Mouse (Mus musculus): ENCODE measurements around the gene Adprhl1. TPM values are rescaled to one million over a fixed set of nuclear protein-coding genes. Genes with fewer than 3 reads are reported as not detected.

Adprhl1 gene
- polyA plus RNA-seq, 1 experiment from 2014 or later = 4.4 TPM

DNA sequence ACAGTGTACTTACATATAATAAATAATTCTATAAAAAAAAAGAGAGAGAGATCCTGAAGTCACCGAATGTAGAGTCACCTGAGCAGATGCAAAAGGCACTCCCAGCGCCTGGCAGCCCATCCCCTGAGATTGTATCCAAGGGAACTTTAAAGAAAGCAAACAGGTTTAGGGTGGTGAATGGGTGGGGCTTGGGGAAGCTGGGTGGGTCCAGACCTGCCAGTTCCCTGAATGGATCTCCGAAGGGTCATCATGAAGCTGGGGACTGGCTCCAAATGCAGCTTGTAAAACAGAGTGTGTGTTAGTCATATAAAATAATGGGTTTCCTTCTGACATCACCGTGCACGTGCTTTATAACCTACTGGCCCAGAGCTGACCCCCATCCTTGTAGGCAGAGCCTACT is 47.7 kb downstream of the Adprhl1 start:
- H3K27me3 ChIP-seq = peaks cover 16% of the 10 kb centered on the region

DNA sequence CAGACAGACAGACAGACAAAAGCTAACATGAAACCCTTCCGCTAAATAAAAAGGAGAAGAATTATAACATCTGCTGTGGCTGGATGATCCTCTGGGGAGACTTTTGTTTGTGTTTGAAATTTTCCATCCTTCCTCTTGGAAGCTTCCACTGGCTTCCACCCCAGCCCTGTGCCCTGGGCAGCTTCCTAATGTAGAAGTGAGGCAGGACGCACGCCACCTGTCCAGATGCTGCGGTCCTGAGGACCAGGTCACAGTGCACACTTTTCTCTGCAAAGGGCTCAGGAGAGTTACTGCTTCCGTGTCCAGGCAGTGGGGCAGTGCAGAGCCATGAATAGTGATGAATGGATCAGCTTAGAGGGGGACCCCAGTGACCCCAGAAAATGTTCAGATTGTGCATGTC is 48.7 kb downstream of the Adprhl1 start:
- H3K4me1 ChIP-seq = peaks cover 11% of the 10 kb centered on the region
- H3K36me3 ChIP-seq = no peaks in the 10 kb centered on the region
- WGBS = 71% methylated on average over 5 of the region's 5 CpGs
- no peaks in the 10 kb centered on the region for H3K9me3 ChIP-seq (replicated peaks)
- ATAC-seq (ENCODE audit: insufficient number of reproducible peaks, low FRiP score, low TSS enrichment, low read depth) = no peak
- H3K27ac ChIP-seq (replicated peaks) = no peak overlapping the region
- no peak overlapping the region for H3K9ac ChIP-seq
- H3K4me3 ChIP-seq (replicated peaks) = no peak overlapping the region
- no peak overlapping the region for H3K4me2 ChIP-seq (replicated peaks)
- H3K27me3 ChIP-seq = peaks cover 24% of the 10 kb centered on the region

More for the DNA sequence above, 47.7 kb downstream of the Adprhl1 start:
- no peak for ATAC-seq (ENCODE audit: insufficient number of reproducible peaks, low FRiP score, low TSS enrichment, low read depth)
- Histone ChIP-seq H3K36me3 (no peaks in the 10 kb centered on the region), H3K9me3 (replicated peaks) (no peaks in the 10 kb centered on the region), H3K4me2 (replicated peaks) (no peak overlapping the region), H3K9ac (no peak overlapping the region), H3K4me1 (peaks cover 5% of the 10 kb centered on the region), H3K4me3 (replicated peaks) (no peak overlapping the region), H3K27ac (replicated peaks) (no peak overlapping the region)
- 44% methylated on average over 5 of the region's 5 CpGs for WGBS

DNA sequence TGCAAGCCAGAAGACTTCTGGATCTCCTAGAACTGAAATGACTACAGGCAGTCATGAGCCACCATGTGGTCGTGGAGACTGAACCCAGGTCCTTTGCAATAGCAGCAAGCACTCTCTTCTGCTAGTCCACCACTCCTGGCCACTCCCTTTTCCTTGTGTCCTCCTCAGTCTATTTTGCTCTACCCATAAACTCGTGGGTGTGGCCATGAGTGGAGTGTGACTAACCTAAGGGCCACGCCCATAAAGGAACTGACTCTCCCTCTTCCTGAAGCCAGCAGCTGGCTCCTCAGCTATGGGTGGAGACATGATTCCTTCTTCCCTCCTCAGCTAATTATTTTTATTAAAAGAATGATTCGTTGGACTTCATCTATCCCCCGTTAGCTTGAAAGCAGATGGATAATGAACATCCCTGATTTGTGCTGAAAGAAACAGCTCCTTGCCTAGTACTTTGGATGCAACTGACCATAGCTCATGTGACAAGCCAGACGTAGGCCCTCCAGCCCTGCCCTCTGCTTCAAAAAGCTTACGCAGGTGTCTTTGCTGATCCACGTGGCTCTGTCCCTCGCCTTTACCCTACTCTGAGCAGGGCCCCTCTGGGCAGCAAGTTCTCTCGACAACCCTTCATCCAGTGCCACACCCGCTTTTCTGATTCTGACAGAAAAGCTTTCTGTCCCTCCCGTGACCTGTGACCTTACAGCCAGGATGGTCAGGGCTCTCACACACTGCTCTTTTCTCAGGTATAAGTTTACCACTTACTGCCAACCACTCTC is 49.4 kb downstream of the Adprhl1 start:
- Histone ChIP-seq H3K4me1 (peaks cover 17% of the 10 kb centered on the region), H3K4me3 (replicated peaks) (no peak overlapping the region), H3K9ac (no peak overlapping the region), H3K36me3 (no peaks in the 10 kb centered on the region), H3K9me3 (replicated peaks) (no peaks in the 10 kb centered on the region), H3K27ac (replicated peaks) (no peak overlapping the region), H3K27me3 (peaks cover 24% of the 10 kb centered on the region), H3K4me2 (replicated peaks) (no peak overlapping the region)
- ATAC-seq (ENCODE audit: insufficient number of reproducible peaks, low FRiP score, low TSS enrichment, low read depth) = no peak
- 56% methylated on average over 12 of the region's 12 CpGs for WGBS

DNA sequence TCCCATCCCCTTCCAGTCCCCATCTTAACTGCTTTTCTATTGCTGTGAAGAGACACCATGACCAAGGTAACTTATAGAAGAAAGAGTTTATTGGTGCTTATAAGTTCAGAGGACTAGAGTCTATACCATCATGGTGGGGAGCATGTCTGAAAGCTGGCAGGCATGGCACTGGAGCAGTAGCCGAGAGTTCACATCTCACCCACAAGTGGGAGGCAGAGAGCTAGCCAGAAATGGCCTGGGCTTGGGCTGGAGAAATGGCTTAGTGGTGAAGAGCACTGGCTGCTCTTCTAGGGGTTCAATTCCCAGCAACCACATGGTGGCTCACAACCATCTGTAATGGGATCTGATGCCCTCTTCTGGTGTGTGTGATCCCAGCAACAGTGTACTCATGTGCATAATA is 50.5 kb downstream of the Adprhl1 start:
- Histone ChIP-seq H3K4me2 (replicated peaks) (no peak overlapping the region), H3K4me3 (replicated peaks) (no peak overlapping the region), H3K36me3 (no peaks in the 10 kb centered on the region), H3K27ac (replicated peaks) (no peak overlapping the region), H3K4me1 (peaks cover 16% of the 10 kb centered on the region), H3K9me3 (replicated peaks) (no peaks in the 10 kb centered on the region), H3K27me3 (peaks cover 24% of the 10 kb centered on the region), H3K9ac (no peak overlapping the region)
- WGBS = 74% methylated on average over 1 of the region's 1 CpGs
- no peak for ATAC-seq (ENCODE audit: insufficient number of reproducible peaks, low FRiP score, low TSS enrichment, low read depth)

DNA sequence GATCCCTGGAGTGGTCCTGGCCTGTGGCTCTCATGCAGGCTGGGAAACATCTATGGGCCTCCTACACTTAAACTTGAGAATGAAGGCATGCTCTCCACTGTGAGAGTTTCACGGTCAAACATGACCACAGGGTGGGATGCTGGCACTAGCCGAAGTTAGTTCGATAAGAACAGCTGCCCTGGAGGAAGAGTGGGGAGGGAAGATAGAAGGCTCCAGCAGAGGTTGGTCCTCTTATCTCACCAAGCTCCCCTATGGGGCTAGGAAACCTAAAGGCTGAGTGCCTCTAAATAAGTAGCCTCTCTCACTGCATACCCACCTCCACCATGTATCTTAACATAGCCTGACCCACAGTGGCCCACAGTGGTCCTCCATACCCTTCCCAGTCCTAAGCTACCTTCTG is 51.2 kb downstream of the Adprhl1 start:
- peaks cover 24% of the 10 kb centered on the region for H3K27me3 ChIP-seq
- no peaks in the 10 kb centered on the region for H3K36me3 ChIP-seq
- H3K4me1 ChIP-seq = peaks cover 16% of the 10 kb centered on the region
- ATAC-seq (ENCODE audit: insufficient number of reproducible peaks, low FRiP score, low TSS enrichment, low read depth) = no peak
- no peak overlapping the region for H3K4me2 ChIP-seq (replicated peaks)
- H3K9me3 ChIP-seq (replicated peaks) = no peaks in the 10 kb centered on the region
- H3K27ac ChIP-seq (replicated peaks) = no peak overlapping the region
- H3K4me3 ChIP-seq (replicated peaks) = no peak overlapping the region
- WGBS = 86% methylated on average over 3 of the region's 3 CpGs
- no peak overlapping the region for H3K9ac ChIP-seq

DNA sequence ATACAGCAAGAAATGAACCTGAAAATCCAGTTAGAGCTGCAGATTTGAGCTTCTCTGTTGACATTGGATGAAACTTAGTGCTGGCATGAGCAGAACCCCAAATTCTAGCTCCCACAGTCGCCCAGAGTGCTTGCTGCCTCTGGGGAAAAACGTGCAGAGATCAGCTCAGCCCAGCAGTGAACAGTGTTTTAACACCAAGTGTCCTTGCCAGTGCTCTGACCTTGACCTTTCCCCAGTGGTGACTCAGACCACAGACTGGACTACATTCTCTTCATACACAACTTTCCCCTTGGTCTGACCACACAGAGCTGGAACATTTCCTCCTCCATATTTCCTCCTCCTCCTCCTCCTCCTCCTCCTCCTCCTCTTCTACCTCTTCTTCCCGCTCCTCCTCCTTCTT is 51.9 kb downstream of the Adprhl1 start:
- 43% methylated on average over 3 of the region's 3 CpGs for WGBS
- Histone ChIP-seq H3K9ac (no peak overlapping the region), H3K9me3 (replicated peaks) (no peaks in the 10 kb centered on the region), H3K27me3 (peaks cover 24% of the 10 kb centered on the region), H3K4me2 (replicated peaks) (no peak overlapping the region), H3K27ac (replicated peaks) (no peak overlapping the region), H3K4me1 (peaks cover 16% of the 10 kb centered on the region), H3K36me3 (no peaks in the 10 kb centered on the region), H3K4me3 (replicated peaks) (no peak overlapping the region)
- ATAC-seq (ENCODE audit: insufficient number of reproducible peaks, low FRiP score, low TSS enrichment, low read depth) = no peak

DNA sequence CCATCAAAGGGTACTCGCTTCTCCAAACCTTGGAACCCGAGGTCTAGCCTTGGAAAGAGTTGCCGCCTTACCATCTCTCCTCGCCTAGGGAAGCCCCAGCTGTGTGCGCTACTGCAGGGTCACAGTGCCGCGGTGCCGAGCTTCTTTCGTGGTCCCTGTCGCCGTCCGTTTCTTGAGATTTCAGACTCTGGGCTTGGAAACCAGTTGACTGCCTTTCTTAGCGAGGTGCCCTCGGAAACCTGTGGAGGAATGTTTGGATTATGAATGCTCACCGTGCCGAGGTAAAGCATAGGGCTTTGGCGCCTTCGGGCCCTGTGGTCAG is 53.0 kb downstream of the Adprhl1 start:
- WGBS = 2% methylated on average over 18 of the region's 18 CpGs
- Histone ChIP-seq H3K36me3 (no peaks in the 10 kb centered on the region), H3K4me1 (peaks cover 16% of the 10 kb centered on the region), H3K4me2 (replicated peaks) (peak overlapping the region; percentile 95), H3K27ac (replicated peaks) (no peak overlapping the region), H3K9me3 (replicated peaks) (no peaks in the 10 kb centered on the region), H3K9ac (no peak overlapping the region), H3K27me3 (peaks cover 24% of the 10 kb centered on the region), H3K4me3 (replicated peaks) (peak overlapping the region; percentile 75)
- ATAC-seq (ENCODE audit: insufficient number of reproducible peaks, low FRiP score, low TSS enrichment, low read depth) = no peak

DNA sequence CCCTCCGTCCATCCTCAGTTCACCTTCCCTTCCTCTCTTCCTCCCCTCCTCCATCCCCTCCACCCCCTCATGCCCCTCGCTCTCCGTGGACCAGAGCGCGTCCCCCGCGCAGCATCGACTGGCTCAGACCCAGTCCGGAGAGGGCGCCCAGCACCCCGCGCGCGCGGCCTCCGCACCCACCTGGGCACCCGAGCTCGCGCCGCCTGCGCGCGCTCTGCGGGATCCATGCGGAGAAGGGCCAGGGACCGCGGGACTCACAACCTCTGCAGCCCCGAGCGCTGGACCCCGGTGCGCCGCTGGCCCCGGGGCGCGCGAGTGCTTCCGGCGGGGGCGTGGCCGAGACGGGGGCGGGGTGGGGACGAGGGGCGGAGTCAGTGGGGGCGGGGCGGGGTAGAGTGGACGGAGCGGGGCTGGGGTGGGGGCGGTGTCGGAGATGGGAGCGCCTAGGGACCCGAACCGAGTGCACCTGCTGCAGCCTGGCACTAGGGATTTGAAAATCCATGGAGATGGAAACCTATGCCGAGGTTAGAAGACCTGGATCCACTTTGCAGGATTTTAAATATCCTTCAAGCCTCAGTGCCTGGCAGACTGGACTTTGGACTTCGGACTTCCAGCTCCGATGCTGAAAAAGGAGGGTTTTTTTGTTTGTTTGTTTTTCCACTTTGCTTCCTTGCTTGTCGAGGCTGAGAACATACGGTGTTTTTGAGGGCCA is 53.5 kb downstream of the Adprhl1 start, which contains the start of gene Grtp1:
TSS of gene Grtp1 (minus strand) at position 320 of the 712 bp plus-strand sequence.
- Histone ChIP-seq H3K4me1 (peaks cover 16% of the 10 kb centered on the region), H3K27me3 (peaks cover 24% of the 10 kb centered on the region), H3K4me2 (replicated peaks) (peak within 1 kb of the TSS; percentile 95), H3K27ac (replicated peaks) (no peak within 1 kb of the TSS), H3K36me3 (no peaks in the 10 kb centered on the region), H3K4me3 (replicated peaks) (peak within 1 kb of the TSS; percentile 75), H3K9ac (peak within 1 kb of the TSS; percentile 47), H3K9me3 (replicated peaks) (no peaks in the 10 kb centered on the region)
- ATAC-seq (ENCODE audit: insufficient number of reproducible peaks, low FRiP score, low TSS enrichment, low read depth) = peak; percentile 40
- WGBS = under 1% methylated on average over 35 of the region's 58 CpGs

DNA sequence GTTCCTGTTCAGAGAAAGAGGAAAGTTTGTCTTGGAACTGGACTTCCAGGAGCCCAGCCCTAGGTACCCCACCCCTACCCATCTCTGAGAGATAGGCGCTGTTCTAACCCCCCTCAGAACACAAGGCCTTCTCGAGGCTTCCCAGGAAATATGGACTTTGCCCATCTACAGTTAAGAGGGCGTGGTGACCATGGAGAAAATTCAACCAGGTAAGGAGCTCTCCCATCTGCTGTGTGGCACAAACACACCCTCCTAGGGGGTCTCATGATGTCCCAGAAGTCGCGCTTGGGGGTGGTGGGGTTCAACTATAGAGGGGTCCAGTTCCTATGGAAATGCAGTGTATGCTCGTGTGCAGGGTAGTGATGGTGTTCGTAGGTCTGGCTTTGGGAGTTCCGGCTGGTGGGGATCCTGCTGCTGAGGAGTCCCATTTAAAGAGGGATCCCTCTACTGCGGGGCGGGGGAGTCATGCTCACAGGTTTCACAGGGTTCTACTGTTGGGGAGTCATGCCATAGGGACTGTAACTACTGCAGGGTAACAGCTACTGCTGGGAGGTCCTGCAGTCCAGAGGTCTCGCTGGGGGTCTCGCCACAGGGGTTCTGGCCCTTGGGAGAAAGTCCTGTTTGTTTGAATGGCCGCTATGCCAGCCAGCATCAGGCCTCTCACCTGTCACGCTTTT is 54.4 kb downstream of the Adprhl1 start:
- peak overlapping the region; percentile 75 for H3K4me3 ChIP-seq (replicated peaks)
- H3K4me1 ChIP-seq = peaks cover 22% of the 10 kb centered on the region
- no peak overlapping the region for H3K9ac ChIP-seq
- no peak overlapping the region for H3K27ac ChIP-seq (replicated peaks)
- WGBS = 26% methylated on average over 14 of the region's 14 CpGs
- H3K4me2 ChIP-seq (replicated peaks) = peak overlapping the region; percentile 95
- no peak for ATAC-seq (ENCODE audit: insufficient number of reproducible peaks, low FRiP score, low TSS enrichment, low read depth)
- no peaks in the 10 kb centered on the region for H3K36me3 ChIP-seq
- H3K9me3 ChIP-seq (replicated peaks) = no peaks in the 10 kb centered on the region
- peaks cover 24% of the 10 kb centered on the region for H3K27me3 ChIP-seq

DNA sequence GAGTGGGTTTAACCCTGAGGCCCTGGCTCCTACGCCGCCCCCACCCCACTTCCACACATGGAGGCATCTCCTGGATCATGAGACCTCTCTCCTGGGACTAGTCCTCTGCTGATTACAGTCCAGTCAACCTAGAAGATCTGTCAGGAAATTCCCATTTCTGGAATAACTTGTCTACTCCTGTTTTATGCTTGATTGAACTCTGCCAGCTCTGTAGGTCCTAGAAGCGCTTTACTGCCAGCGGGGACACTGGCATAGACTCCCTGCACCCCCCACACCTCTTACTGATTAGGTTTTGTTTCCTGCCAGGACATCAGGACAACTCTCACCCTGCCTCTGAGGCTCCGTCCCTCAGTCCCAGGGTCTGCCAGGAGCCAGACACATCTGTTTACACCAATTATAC is 56.5 kb downstream of the Adprhl1 start:
- H3K9me3 ChIP-seq (replicated peaks) = no peaks in the 10 kb centered on the region
- WGBS = 77% methylated on average over 5 of the region's 5 CpGs
- H3K4me3 ChIP-seq (replicated peaks) = no peak overlapping the region
- no peak for ATAC-seq (ENCODE audit: insufficient number of reproducible peaks, low FRiP score, low TSS enrichment, low read depth)
- H3K9ac ChIP-seq = no peak overlapping the region
- H3K27me3 ChIP-seq = peaks cover 13% of the 10 kb centered on the region
- no peaks in the 10 kb centered on the region for H3K36me3 ChIP-seq
- H3K27ac ChIP-seq (replicated peaks) = no peak overlapping the region
- H3K4me1 ChIP-seq = peaks cover 22% of the 10 kb centered on the region
- no peak overlapping the region for H3K4me2 ChIP-seq (replicated peaks)

DNA sequence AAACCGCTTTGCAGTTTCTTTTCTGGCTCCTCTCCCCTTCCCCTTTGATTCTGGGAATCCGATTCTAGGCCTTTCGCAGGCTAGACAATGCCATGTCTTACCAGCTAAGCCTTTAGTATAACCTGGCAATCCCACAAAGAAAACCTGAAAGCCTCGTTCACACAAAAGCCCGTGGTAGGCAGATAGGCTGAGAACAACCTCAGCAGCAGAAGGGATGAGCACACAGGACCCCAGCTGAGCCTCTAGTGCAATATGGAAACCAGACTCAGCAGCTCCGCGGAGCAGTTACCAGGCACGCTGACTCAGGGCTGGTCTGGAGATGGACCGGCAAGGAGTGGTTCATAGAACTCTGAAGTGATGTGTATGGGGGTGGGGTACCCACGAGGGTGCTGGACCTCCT is 59.1 kb downstream of the Adprhl1 start:
- H3K27me3 ChIP-seq = no peaks in the 10 kb centered on the region
- peaks cover 10% of the 10 kb centered on the region for H3K4me1 ChIP-seq
- no peak for ATAC-seq (ENCODE audit: insufficient number of reproducible peaks, low FRiP score, low TSS enrichment, low read depth)
- no peak overlapping the region for H3K4me3 ChIP-seq (replicated peaks)
- peak overlapping the region; percentile 72; the same call in 1 of the 2 replicates for H3K27ac ChIP-seq (replicated peaks)
- no peaks in the 10 kb centered on the region for H3K36me3 ChIP-seq
- 24% methylated on average over 10 of the region's 10 CpGs for WGBS
- H3K4me2 ChIP-seq (replicated peaks) = no peak overlapping the region
- H3K9ac ChIP-seq = no peak overlapping the region
- no peaks in the 10 kb centered on the region for H3K9me3 ChIP-seq (replicated peaks)
